Mouse (Mus musculus) gastrocnemius, adult 2 months (tissue): ENCODE results near the gene Eml5. TPM values are rescaled to one million over a fixed set of nuclear protein-coding genes. Genes with fewer than 3 reads are reported as not detected.

Source experiments
- DNase-seq: peaks from one replicate; pipeline ENCODE4 v3.0.0; 2022
- H3K27ac ChIP-seq: fragments of 200-600 bp; 2 replicates; pipeline ENCODE4 v1.8.1; 2022; ENCODE audit warnings: mild to moderate bottlenecking
- H3K4me3 ChIP-seq: fragments of 200-600 bp; 2 replicates; pipeline ENCODE4 v1.8.1; 2022; ENCODE audit warnings: mild to moderate bottlenecking, moderate library complexity
- CTCF ChIP-seq: fragments of 200-600 bp; IDR thresholded peaks from 2 replicates; pipeline ENCODE4 v1.8.1; 2022; ENCODE audit warnings: antibody characterized with exemption, mild to moderate bottlenecking, moderate library complexity
- intact Hi-C: fragments of 180-260 bp; cut with DNase I; formaldehyde crosslinking; loops from one replicate; pipeline ENCODE4 v1.15.1; 2025
- long read RNA-seq, 2 experiments: library from polyadenylated mRNA; stranded (forward); transcript quantifications; one replicate each; pipeline ENCODE4 v2.0.0; 2021
- total RNA-seq, 2 experiments: library from RNA; stranded (reverse); gene quantifications; 2 replicates each; pipeline ENCODE4 v1.2.3; 2021

The Eml5 gene
- total RNA-seq: 1 to 10 TPM; 2.0 to 2.2 TPM
- long read RNA-seq, experiment 1, partial matches to known transcripts: 1 of 2 reads
- long read RNA-seq, experiment 1, other reads (novel, unspliced or antisense): 1 of 2 reads
- long read RNA-seq, experiment 2, partial matches to known transcripts: 0 of 1 reads
- long read RNA-seq, experiment 2, other reads (novel, unspliced or antisense): 1 of 1 reads

DNA sequence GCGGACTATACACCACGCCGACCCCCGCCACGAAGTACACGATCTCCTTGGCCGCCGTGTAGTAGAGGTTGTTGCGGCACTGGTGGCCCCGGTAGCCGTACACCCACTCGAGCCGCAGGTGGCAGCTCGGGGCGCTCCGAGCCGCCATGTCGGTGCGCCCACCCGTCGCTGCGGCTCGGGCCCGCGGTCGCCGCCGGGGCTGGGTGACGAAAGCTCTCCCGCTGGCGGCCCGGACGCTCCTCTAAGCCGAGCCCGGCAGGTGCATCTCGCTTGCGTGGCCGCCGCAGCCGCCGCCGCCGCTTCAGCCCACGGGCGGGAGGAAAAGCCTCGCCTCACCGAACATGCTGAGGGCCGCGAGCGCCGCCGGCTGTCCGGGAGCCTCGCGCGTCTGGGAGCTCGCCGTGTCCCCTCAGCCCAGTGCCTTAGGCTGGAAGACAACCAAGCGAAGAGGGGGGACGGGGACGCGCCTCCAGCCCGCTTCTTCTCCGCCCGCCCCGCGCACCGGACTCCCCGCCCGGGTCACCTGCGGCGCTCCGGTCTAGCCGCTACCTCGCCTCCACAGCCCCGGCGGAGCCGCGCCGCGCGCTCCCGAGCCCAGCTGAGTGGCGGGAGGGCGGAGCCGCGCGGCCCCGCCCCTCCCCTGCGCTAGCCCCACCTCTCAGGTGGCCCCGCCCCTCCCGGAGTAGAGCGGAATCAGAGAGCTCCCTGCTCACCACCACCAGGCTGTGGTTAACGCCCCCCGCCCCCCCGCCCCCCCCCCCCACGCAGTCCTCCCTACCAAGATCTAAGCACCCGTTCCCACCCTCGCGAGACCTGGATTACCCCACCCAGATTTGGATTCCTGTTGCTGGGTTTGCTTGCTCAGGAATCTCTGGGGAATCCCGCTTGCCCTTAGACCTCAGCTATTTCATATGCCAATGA lies at the start of gene Eml5:
Gene Eml5 (minus strand): TSS at position 604 of the 921 bp plus-strand sequence.
- peak; percentile 89 for DNase-seq
- H3K27ac ChIP-seq: peak within 1 kb of the TSS; percentile 82
- intact Hi-C loops: no loop called here
- peak; percentile 18; the same call in 1 of the 2 replicates for TF ChIP-seq CTCF
- peak within 1 kb of the TSS; percentile 87 for H3K4me3 ChIP-seq

DNA sequence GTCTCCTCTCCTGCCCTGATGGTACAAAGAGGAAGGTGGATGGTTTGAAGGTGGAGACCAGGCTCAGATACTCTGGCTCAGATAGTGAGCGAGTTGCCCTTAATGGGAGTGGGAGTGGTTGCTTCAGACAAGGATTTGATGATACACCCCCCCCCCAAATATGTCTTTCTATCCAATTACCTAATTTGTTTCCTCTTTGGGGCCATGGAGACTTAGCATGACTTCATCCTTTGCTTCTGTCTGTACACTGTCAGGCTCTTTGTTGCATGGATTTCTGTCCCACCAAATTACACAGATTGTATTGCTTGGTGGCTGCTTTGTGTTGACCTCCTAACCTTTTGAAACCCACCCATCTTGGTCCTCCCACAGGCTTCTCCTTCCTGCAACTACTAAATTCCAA lies 31.6 kb upstream of the Eml5 start:
- no peak overlapping the region for H3K27ac ChIP-seq
- no peak overlapping the region for H3K4me3 ChIP-seq
- no peak for DNase-seq
- TF ChIP-seq CTCF: no peak
- intact Hi-C loops: no loop called here

DNA sequence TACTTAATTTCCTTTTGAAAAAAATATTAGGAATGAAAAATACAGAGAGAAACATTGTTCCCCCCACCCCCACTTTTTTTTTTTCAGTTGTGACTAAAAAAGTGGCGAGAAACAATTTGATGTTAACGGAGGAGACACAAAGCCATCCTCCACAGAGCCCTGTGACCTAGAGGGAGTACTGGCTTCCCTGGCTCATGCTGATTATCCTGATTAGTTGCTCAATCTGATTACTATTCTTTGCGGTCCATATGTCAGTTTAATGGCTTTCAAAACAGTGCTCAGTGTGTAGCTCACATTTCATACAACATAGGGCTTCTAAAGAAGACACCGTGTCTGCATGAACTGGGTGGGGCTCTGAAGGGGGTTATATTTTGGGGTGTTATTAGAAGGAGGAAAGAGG lies 31.2 kb upstream of the Eml5 start:
- no peak for TF ChIP-seq CTCF
- no peak overlapping the region for H3K27ac ChIP-seq
- no peak overlapping the region for H3K4me3 ChIP-seq
- no peak for DNase-seq
- intact Hi-C loops: no loop called here

DNA sequence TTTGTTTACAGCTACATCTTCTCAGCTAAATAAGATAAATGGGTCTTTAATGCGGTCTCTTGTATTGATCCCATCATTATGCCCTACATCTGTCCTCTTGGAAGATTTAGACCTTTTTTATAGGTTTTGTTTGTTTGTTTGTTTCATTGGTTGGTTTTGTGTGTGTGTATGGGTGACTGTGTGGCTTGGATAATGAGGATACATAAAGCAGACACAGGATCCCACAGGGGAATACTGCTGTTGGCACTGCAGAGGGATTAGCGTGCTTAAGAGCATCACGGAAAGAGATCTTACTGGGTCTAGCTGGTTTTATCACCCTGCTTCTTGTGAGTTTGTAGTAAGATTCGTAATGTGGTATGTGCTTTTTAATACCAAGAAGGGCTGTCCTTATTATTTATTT lies 29.9 kb upstream of the Eml5 start:
- DNase-seq: no peak
- intact Hi-C loops: no loop called here
- H3K27ac ChIP-seq: no peak overlapping the region
- TF ChIP-seq CTCF: no peak
- no peak overlapping the region for H3K4me3 ChIP-seq

DNA sequence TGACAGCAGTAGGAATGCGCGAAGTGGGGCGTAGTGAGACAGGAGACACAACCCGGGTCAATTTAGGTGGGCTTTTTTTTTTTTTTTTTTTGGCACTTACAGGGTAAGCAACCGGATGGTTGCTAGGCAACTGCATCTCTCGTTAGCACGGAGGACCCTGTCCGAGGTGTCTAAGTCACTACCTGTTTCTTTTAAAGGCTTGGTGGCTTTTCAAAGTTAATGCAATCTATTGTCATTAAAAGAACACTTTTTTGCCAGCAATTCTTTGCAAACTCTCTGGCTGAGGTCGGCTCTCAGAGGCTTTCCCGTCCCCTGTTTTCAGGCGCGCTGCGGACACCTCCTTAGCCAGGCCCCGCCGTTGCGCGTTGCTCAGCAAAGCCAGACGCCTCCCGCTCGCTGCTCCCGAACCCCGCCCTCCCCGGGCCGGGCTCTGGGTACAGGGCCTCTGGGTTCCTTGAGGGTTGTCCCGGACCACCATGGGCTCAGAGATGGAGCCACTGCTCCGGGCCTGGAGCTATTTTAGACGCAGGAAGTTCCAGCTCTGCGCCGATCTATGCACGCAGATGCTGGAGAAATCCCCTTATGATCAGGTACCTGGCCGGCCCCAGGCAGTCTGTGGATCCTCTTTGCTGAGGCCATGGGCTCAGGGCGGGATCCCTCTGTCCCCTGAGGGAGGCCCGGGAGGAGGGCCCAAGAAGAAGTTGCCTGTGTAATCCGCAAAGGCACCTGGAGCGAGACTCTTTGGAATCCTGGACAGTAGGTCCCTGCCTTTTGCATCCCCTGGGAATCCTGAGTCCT lies 19.1 kb upstream of the Eml5 start, which contains the start of gene Ttc8:
Gene Ttc8 (plus strand): TSS at position 381 of the 798 bp plus-strand sequence.
- intact Hi-C loops: no loop called here
- no peak for TF ChIP-seq CTCF
- Histone ChIP-seq H3K4me3 (peak within 1 kb of the TSS; percentile 91), H3K27ac (peak within 1 kb of the TSS; percentile 93)
- peak; percentile 92 for DNase-seq

DNA sequence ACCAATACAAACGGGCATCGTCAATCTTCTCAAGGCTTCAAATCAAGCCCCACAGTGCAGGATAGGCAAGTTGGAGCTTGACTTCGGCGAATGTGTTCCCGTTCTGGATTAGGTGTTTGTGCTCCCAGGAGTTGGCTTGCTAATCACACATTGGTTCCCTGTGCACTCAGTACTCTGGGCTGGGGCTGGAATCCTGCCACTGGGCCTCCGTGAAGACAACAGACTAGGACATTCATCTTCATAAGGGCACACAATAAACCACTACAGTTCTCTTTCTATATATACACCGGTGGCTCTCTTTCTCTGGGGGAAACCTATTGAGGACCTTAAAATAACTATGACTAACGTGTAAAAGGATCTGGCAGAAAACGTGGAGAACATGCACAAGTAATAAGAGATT lies 8.8 kb upstream of the Eml5 start:
- H3K27ac ChIP-seq: no peak overlapping the region
- intact Hi-C loops: no loop called here
- DNase-seq: no peak
- no peak for TF ChIP-seq CTCF
- H3K4me3 ChIP-seq: no peak overlapping the region

DNA sequence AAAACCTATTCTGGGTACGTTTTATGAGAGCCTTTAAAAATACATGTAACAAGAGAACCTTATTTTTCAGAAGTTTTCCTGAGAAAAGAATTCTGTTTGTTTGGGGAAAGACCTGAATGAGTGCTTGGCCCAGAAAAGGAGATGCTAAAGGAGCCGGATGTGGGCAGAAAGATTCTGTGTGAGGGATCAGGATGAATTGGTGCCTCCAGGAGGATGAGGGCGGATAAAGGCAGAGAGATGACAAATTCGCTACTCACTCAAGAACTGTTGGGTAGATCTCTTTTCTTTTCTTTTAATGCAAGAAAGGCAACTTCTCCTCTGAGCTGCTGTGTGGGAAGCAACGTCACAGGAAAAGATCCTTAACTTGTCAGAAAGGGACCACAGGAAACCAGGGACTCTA lies 4.2 kb upstream of the Eml5 start:
- no peak for TF ChIP-seq CTCF

DNA sequence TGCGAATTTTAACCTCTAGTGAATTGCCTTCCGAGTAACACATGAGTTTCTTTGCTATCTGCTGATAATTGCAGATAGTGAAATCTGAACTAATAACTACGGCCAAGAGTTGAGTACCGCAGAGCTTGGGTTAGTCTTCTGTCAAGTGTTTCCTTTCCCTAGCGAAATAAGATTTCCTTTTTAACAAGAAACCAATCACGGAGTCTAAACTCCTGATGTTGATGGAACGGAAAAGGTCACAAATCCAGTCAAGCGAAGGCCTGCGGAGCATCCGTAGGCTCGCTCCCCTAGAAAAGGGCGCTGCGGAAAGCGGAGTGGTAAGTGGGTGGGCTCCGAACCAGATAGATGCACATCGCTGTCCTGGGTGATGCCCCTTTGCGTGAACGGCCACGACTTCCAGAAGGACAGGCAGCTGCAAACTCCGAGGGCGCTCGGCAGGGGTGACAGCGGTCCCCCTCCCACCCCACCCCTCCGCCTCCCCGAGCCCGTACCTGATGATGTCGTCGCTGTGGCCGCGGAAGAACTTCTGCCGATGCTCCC lies 873 bp downstream of the Eml5 start:
- Histone ChIP-seq H3K27ac (peak overlapping the region; percentile 82), H3K4me3 (peak overlapping the region; percentile 87)
- intact Hi-C loops: no loop called here
- peak; percentile 35 for DNase-seq
- TF ChIP-seq CTCF: no peak

More for the DNA sequence above, 4.2 kb upstream of the Eml5 start:
- DNase-seq: no peak
- Histone ChIP-seq H3K27ac (no peak overlapping the region), H3K4me3 (no peak overlapping the region)
- intact Hi-C loops: no loop called here

DNA sequence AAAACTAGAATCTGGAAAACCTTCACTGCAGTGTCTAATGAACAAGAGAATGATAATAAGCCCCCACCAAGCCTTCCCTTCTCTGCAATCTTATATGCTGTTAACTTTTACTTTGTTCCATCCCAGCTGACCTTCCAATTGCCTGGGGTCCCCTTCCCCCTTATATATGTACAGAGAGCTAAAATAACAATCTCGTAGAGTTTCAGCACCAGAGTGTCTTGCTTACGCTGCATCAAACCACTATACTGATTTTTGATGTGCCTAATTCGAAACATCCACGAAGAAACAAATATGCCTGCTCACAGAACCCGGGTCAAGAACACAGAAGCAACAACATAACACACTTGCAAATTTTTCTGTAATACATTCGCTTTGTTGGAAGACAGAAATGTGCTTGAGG lies 1.6 kb downstream of the Eml5 start:
- Histone ChIP-seq H3K27ac (no peak overlapping the region), H3K4me3 (peak overlapping the region; percentile 87; the same call in 1 of the 2 replicates)
- no peak for TF ChIP-seq CTCF
- no peak for DNase-seq
- intact Hi-C loops: no loop called here

DNA sequence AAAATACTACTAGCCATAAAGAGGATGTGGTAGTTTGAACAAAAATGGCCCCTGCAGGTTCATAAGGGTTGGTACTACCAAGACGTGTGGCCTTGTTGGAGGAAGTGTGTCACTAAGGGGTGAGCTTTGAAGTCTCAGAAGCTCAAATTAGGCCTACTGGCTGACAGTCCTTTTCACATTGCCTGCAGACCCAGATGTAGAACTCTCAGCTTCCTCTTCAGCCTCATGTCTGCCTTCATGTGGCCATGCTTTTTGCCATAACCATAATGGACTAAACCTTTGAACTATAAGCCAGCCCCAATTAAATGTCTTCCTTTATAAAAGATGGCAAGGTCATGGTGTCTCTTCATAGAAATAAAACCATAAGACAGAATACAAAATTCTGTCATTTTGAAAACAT lies 4.5 kb downstream of the Eml5 start:
- Histone ChIP-seq H3K4me3 (no peak overlapping the region), H3K27ac (no peak overlapping the region)
- no peak for TF ChIP-seq CTCF
- no peak for DNase-seq
- intact Hi-C loops: no loop called here

DNA sequence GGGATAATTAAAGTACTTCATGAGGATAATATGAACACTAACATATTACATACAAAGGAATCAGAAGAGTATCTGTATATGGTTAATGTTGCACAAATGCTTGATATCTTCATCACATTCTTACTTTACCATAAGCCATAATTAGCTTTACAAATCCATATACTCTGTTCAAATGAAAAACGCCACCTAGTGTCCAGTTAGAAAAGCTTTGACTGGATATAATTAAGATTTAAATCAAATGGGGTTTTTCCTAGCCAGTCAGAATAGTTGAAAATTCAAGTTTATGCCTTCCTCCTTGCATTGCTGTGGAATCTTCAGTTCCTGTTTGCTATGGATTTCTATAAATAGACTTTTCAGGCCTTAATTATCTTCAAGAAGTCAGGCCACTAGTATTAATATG lies 16.8 kb downstream of the Eml5 start:
- H3K4me3 ChIP-seq: no peak overlapping the region
- TF ChIP-seq CTCF: peak; percentile 60
- H3K27ac ChIP-seq: no peak overlapping the region
- no peak for DNase-seq
- intact Hi-C loops: loop anchor here (5.0 kb wide), 1 partner anchor 212 kb away; no protein-coding TSS in a partner anchor

DNA sequence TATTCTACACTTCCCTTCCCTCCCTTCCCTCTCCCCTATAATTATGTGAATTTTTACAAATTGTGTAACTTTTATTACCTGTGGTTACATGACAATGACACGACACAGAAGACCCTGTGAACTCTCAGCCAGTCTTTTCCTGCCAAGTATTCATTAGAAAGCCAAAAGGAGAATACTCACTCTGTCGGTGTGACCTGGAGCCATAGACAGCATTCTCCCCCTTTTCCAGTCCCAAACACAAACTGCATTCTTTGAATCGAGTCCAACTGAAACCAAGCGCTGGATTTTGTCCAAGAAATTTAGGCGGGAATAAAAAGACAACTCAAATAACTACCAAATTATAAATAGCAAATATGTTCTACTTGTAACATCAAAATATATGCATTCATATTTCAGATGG lies 19.5 kb downstream of the Eml5 start:
- intact Hi-C loops: loop anchor here (5.0 kb wide), 1 partner anchor 209 kb away; no protein-coding TSS in a partner anchor
- no peak for TF ChIP-seq CTCF
- no peak overlapping the region for H3K27ac ChIP-seq
- no peak overlapping the region for H3K4me3 ChIP-seq
- no peak for DNase-seq

DNA sequence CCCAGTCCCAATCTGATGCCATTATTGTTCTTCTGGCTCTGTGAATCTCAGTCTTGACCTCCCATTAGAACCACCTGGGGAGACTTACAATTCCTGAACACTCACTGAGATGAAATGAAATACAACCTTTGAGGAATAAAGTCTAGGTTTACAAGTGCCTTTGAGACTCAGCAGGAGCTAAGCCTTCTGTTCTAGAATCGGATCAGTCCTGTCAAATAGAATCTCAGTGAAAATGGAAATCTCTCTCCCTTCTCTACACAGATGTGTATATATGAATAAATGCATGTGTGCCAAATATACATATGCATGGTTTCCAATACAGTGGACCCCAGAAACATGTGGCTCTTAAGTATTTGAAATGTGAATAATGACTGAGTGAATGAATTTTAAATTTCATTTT lies 22.6 kb downstream of the Eml5 start:
- no peak overlapping the region for H3K4me3 ChIP-seq
- no peak for DNase-seq
- no peak for TF ChIP-seq CTCF
- H3K27ac ChIP-seq: no peak overlapping the region
- intact Hi-C loops: no loop called here
